Mouse (Mus musculus): ENCODE data around the gene Inpp4a. TPM values are rescaled to one million over a fixed set of nuclear protein-coding genes. Genes with fewer than 3 reads are reported as not detected.

Inpp4a gene
- polyA plus RNA-seq, 1 experiment from 2014 or later: 12.6 TPM

- Histone ChIP-seq H3K36me3 (ENCODE audit: control insufficient read depth, insufficient read depth, low read length) (no peaks in the 10 kb centered on the region), H3K27ac (replicated peaks; ENCODE audit: low read depth, low read length) (no peak overlapping the region), H3K9ac (ENCODE audit: low read length) (no peak overlapping the region), H3K9me3 (ENCODE audit: control insufficient read depth, low read length) (no peaks in the 10 kb centered on the region), H3K27me3 (ENCODE audit: control insufficient read depth, insufficient read depth, low read length) (no peaks in the 10 kb centered on the region), H3K4me3 (ENCODE audit: low read depth, low read length) (no peak overlapping the region), H3K4me2 (ENCODE audit: low read depth, severe bottlenecking) (no peak overlapping the region), H3K4me1 (ENCODE audit: control insufficient read depth, insufficient read depth, low read length) (no peaks in the 10 kb centered on the region)
- no peak for ATAC-seq (ENCODE audit: insufficient number of reproducible peaks, low FRiP score, low TSS enrichment, low read depth)
- no peak for DNase-seq (ENCODE audit: low spot score)
- 81% methylated on average over 4 of the region's 4 CpGs for WGBS
These were observed 42.2 kb downstream of the Inpp4a start for GRCm38 (mm10) chr1:37341914-37342313.

GRCm38 (mm10) chr1:37342524-37342923 is 42.9 kb downstream of the Inpp4a start:
- no peaks in the 10 kb centered on the region for H3K9me3 ChIP-seq (ENCODE audit: control insufficient read depth, low read length)
- H3K4me1 ChIP-seq (ENCODE audit: control insufficient read depth, insufficient read depth, low read length): no peaks in the 10 kb centered on the region
- H3K36me3 ChIP-seq (ENCODE audit: control insufficient read depth, insufficient read depth, low read length): no peaks in the 10 kb centered on the region
- no peak for ATAC-seq (ENCODE audit: insufficient number of reproducible peaks, low FRiP score, low TSS enrichment, low read depth)
- no peak overlapping the region for H3K4me3 ChIP-seq (ENCODE audit: low read depth, low read length)
- H3K4me2 ChIP-seq (ENCODE audit: low read depth, severe bottlenecking): no peak overlapping the region
- no peak overlapping the region for H3K27ac ChIP-seq (replicated peaks; ENCODE audit: low read depth, low read length)
- no peaks in the 10 kb centered on the region for H3K27me3 ChIP-seq (ENCODE audit: control insufficient read depth, insufficient read depth, low read length)
- no peak for DNase-seq (ENCODE audit: low spot score)
- no peak overlapping the region for H3K9ac ChIP-seq (ENCODE audit: low read length)
- WGBS: 90% methylated on average over 8 of the region's 8 CpGs

- no peak overlapping the region for H3K4me3 ChIP-seq (ENCODE audit: low read depth, low read length)
- no peak overlapping the region for H3K9ac ChIP-seq (ENCODE audit: low read length)
- H3K36me3 ChIP-seq (ENCODE audit: control insufficient read depth, insufficient read depth, low read length): no peaks in the 10 kb centered on the region
- DNase-seq (ENCODE audit: low spot score) (no peak), ATAC-seq (ENCODE audit: insufficient number of reproducible peaks, low FRiP score, low TSS enrichment, low read depth) (no peak)
- 93% methylated on average over 3 of the region's 3 CpGs for WGBS
- no peaks in the 10 kb centered on the region for H3K9me3 ChIP-seq (ENCODE audit: control insufficient read depth, low read length)
- H3K4me2 ChIP-seq (ENCODE audit: low read depth, severe bottlenecking): no peak overlapping the region
- H3K4me1 ChIP-seq (ENCODE audit: control insufficient read depth, insufficient read depth, low read length): no peaks in the 10 kb centered on the region
- H3K27ac ChIP-seq (replicated peaks; ENCODE audit: low read depth, low read length): no peak overlapping the region
- no peaks in the 10 kb centered on the region for H3K27me3 ChIP-seq (ENCODE audit: control insufficient read depth, insufficient read depth, low read length)
These were observed 43.6 kb downstream of the Inpp4a start for GRCm38 (mm10) chr1:37343265-37343664.

- WGBS: 86% methylated on average over 6 of the region's 6 CpGs
- Histone ChIP-seq H3K27me3 (ENCODE audit: control insufficient read depth, insufficient read depth, low read length) (no peaks in the 10 kb centered on the region), H3K36me3 (ENCODE audit: control insufficient read depth, insufficient read depth, low read length) (no peaks in the 10 kb centered on the region), H3K9ac (ENCODE audit: low read length) (no peak overlapping the region), H3K4me3 (ENCODE audit: low read depth, low read length) (no peak overlapping the region), H3K4me1 (ENCODE audit: control insufficient read depth, insufficient read depth, low read length) (no peaks in the 10 kb centered on the region), H3K27ac (replicated peaks; ENCODE audit: low read depth, low read length) (no peak overlapping the region), H3K9me3 (ENCODE audit: control insufficient read depth, low read length) (no peaks in the 10 kb centered on the region), H3K4me2 (ENCODE audit: low read depth, severe bottlenecking) (no peak overlapping the region)
- DNase-seq (ENCODE audit: low spot score): no peak
- ATAC-seq (ENCODE audit: insufficient number of reproducible peaks, low FRiP score, low TSS enrichment, low read depth): no peak
These were observed 44.7 kb downstream of the Inpp4a start for GRCm38 (mm10) chr1:37344223-37344916.

- WGBS: 87% methylated on average over 9 of the region's 9 CpGs
- Histone ChIP-seq H3K4me2 (ENCODE audit: low read depth, severe bottlenecking) (no peak overlapping the region), H3K27me3 (ENCODE audit: control insufficient read depth, insufficient read depth, low read length) (no peaks in the 10 kb centered on the region), H3K27ac (replicated peaks; ENCODE audit: low read depth, low read length) (no peak overlapping the region), H3K4me1 (ENCODE audit: control insufficient read depth, insufficient read depth, low read length) (no peaks in the 10 kb centered on the region), H3K9ac (ENCODE audit: low read length) (no peak overlapping the region), H3K36me3 (ENCODE audit: control insufficient read depth, insufficient read depth, low read length) (no peaks in the 10 kb centered on the region), H3K4me3 (ENCODE audit: low read depth, low read length) (no peak overlapping the region), H3K9me3 (ENCODE audit: control insufficient read depth, low read length) (no peaks in the 10 kb centered on the region)
- no peak for ATAC-seq (ENCODE audit: insufficient number of reproducible peaks, low FRiP score, low TSS enrichment, low read depth)
- no peak for DNase-seq (ENCODE audit: low spot score)
These were observed 47.9 kb downstream of the Inpp4a start for GRCm38 (mm10) chr1:37347361-37348080.

GRCm38 (mm10) chr1:37350886-37351651 is 51.4 kb downstream of the Inpp4a start:
- 80% methylated on average over 7 of the region's 7 CpGs for WGBS
- H3K9ac ChIP-seq (ENCODE audit: low read length): no peak overlapping the region
- no peaks in the 10 kb centered on the region for H3K9me3 ChIP-seq (ENCODE audit: control insufficient read depth, low read length)
- DNase-seq (ENCODE audit: low spot score): no peak
- H3K36me3 ChIP-seq (ENCODE audit: control insufficient read depth, insufficient read depth, low read length): no peaks in the 10 kb centered on the region
- no peak overlapping the region for H3K4me3 ChIP-seq (ENCODE audit: low read depth, low read length)
- H3K4me2 ChIP-seq (ENCODE audit: low read depth, severe bottlenecking): no peak overlapping the region
- no peak overlapping the region for H3K27ac ChIP-seq (replicated peaks; ENCODE audit: low read depth, low read length)
- no peaks in the 10 kb centered on the region for H3K4me1 ChIP-seq (ENCODE audit: control insufficient read depth, insufficient read depth, low read length)
- no peaks in the 10 kb centered on the region for H3K27me3 ChIP-seq (ENCODE audit: control insufficient read depth, insufficient read depth, low read length)
- ATAC-seq (ENCODE audit: insufficient number of reproducible peaks, low FRiP score, low TSS enrichment, low read depth): no peak

- Histone ChIP-seq H3K4me1 (ENCODE audit: control insufficient read depth, insufficient read depth, low read length) (no peaks in the 10 kb centered on the region), H3K4me3 (ENCODE audit: low read depth, low read length) (no peak overlapping the region), H3K36me3 (ENCODE audit: control insufficient read depth, insufficient read depth, low read length) (no peaks in the 10 kb centered on the region), H3K27ac (replicated peaks; ENCODE audit: low read depth, low read length) (no peak overlapping the region), H3K27me3 (ENCODE audit: control insufficient read depth, insufficient read depth, low read length) (no peaks in the 10 kb centered on the region), H3K9me3 (ENCODE audit: control insufficient read depth, low read length) (no peaks in the 10 kb centered on the region), H3K9ac (ENCODE audit: low read length) (no peak overlapping the region), H3K4me2 (ENCODE audit: low read depth, severe bottlenecking) (no peak overlapping the region)
- no peak for DNase-seq (ENCODE audit: low spot score)
- WGBS: 85% methylated on average over 2 of the region's 2 CpGs
- no peak for ATAC-seq (ENCODE audit: insufficient number of reproducible peaks, low FRiP score, low TSS enrichment, low read depth)
These were observed 52.3 kb downstream of the Inpp4a start for GRCm38 (mm10) chr1:37351961-37352360.

GRCm38 (mm10) chr1:37353456-37353855 is 53.8 kb downstream of the Inpp4a start:
- H3K4me1 ChIP-seq (ENCODE audit: control insufficient read depth, insufficient read depth, low read length): no peaks in the 10 kb centered on the region
- H3K27me3 ChIP-seq (ENCODE audit: control insufficient read depth, insufficient read depth, low read length): no peaks in the 10 kb centered on the region
- ATAC-seq (ENCODE audit: insufficient number of reproducible peaks, low FRiP score, low TSS enrichment, low read depth): no peak
- no peak overlapping the region for H3K4me2 ChIP-seq (ENCODE audit: low read depth, severe bottlenecking)
- H3K4me3 ChIP-seq (ENCODE audit: low read depth, low read length): no peak overlapping the region
- no peak overlapping the region for H3K9ac ChIP-seq (ENCODE audit: low read length)
- no peaks in the 10 kb centered on the region for H3K9me3 ChIP-seq (ENCODE audit: control insufficient read depth, low read length)
- no peak for DNase-seq (ENCODE audit: low spot score)
- H3K27ac ChIP-seq (replicated peaks; ENCODE audit: low read depth, low read length): no peak overlapping the region
- 74% methylated on average over 4 of the region's 4 CpGs for WGBS
- no peaks in the 10 kb centered on the region for H3K36me3 ChIP-seq (ENCODE audit: control insufficient read depth, insufficient read depth, low read length)
